Mouse (Mus musculus): ENCODE data around the gene Satb2.

GRCm38 (mm10) chr1:56951980-56952379 lies 26.5 kb downstream of the Satb2 start:
- TF ChIP-seq CTCF (IDR thresholded peaks at IDR 0.05; ENCODE audit: low read depth) (no peak), EP300 (IDR thresholded peaks at IDR 0.05; ENCODE audit: low read depth) (no peak)

Data from heart, postnatal 0 days (tissue).